Mouse (Mus musculus) lung, postnatal 36 days (tissue): ENCODE measurements at regions not wholly inside any gene's neighbourhood (a gene's known extent, or its start where the extent isn't known, plus 50 kb on each side); places are given as distances from the start of the nearest gene placed in this dataset.
"Not testable (repeated sequence)": the region's sequence is repeated elsewhere in the genome, so short reads cannot be mapped to it uniquely, and the experiment has no call there.

Source experiments
- DNase-seq: peaks from one replicate; pipeline ENCODE4 v3.0.0; 2022; ENCODE audit warnings: mixed read lengths

DNA sequence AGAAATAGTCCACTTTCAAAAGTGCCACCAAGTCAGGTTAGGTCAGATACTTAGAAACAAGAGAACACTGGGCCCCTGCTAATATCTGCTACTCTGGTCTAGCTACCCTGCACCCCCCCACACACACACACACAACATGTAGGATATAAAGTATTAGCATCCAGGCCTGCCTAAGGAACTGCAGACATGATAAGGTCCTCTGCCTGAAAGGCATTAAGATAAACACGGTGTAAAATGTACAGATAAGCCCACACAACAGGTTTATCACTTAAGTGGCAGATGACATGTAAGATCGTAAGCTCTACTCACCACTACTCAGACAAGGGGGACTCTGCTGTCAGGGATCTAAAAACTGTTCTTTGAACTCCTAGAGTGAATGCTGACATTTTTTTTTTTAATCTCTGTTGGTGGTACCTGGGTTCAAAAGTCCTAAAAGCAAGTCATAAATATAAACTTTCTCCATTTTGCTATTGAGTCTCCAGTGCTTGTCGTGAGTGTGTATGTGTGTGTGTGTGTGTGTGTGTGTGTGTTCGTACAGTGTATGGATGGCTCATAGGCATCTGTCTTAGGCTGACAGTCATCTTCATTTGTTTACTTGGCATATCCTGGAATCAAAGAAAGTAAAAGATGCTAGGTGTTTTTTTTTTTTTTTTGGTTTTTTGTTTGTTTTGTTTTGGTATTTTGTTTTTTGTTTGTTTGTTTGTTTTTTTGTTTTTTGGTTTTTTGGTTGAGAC, 52.2 kb downstream of the Gm9817 start:
- DNase-seq: no peak

GRCm38 (mm10) chr13:45140616-45141015, 62.1 kb downstream of the Gm9817 start:
- DNase-seq: no peak

GRCm38 (mm10) chr13:45145129-45145528, 66.6 kb downstream of the Gm9817 start:
- no peak for DNase-seq

DNA sequence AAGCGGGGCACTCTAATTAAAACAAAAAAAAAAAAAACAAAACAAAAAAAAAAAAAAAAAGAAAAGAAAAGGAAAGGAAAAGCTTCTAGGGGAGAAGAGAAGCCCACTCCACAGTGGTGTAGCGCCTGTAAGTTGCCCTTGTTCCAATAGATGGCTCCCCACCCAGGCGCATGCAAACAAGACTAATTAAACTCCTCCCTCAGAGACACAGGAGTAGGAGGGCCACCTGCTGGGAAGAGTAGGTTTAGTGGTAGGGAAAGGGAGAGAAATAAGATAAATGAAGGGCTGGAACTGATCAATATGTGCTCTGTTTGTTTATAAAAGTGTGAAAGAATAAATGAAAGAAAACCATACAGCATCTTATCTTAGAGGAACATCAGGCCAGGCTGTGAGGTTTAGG, 77.7 kb downstream of the Gm9817 start:
- peak; percentile 29 for DNase-seq

GRCm38 (mm10) chr13:45156982-45157381, 78.5 kb downstream of the Gm9817 start:
- DNase-seq: no peak

DNA sequence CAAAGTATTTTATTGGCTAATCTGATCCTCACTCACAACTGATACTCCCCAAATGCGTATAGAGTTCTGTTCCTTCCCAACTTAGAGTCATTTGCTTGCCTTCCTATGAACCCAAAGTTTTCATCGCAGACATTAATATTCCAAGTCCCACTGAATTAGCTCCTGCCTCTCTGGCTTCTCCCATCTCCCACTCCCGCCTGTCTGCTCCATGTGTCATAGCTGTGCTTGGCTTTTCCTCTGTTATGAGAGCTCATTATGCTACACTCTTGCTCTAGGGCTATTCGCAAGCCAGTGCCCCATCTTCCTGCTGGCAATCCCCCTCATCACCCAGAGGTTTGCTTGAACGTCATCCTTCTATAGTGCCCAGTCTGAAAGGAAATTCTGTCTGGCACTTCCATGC, 81.8 kb downstream of the Gm9817 start:
- DNase-seq: no peak

- no peak for DNase-seq
Observed at GRCm38 (mm10) chr13:45164001-45164778, 85.7 kb downstream of the Gm9817 start.

DNA sequence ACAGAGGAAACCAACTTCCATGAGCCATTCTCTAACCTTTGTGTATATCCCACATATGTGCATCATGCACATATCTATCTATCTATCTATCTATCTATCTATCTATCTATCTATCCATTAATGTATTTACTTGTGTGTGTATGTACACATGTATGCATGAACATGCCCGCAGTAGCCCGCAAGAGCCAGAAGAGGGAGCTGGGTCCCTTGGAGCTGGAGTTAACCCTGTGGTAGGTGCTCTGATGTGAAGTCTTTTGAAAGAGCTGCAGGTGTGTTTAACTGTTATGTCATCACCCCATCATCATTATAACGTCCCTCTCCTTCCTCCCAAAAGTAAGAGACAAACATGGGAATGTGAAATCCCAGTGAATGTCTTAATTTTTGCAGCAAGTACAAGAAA, 86.7 kb downstream of the Gm9817 start:
- peak; percentile 21 for DNase-seq

- DNase-seq: peak; percentile 57
Observed at GRCm38 (mm10) chr13:45169716-45170115, 91.2 kb downstream of the Gm9817 start.

DNA sequence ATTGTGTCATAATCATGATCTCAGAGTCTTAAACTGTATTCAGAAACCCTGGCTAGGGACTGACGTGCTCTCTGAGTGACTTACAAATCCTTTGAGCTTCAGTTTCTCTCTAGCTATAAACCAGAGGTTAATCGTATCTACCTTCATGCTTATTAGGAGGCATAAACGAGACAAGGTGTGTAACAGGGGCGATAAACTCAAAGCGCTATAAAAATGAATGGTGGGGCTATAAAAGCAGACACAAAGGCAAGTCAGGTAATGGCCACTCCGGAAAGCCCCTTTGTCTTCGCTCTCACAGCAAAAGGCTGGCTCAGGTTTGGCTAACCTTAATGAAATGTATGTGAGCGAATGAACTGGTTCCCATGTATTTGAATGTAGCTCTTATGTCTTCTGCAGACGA, 94.6 kb downstream of the Gm9817 start:
- no peak for DNase-seq

DNA sequence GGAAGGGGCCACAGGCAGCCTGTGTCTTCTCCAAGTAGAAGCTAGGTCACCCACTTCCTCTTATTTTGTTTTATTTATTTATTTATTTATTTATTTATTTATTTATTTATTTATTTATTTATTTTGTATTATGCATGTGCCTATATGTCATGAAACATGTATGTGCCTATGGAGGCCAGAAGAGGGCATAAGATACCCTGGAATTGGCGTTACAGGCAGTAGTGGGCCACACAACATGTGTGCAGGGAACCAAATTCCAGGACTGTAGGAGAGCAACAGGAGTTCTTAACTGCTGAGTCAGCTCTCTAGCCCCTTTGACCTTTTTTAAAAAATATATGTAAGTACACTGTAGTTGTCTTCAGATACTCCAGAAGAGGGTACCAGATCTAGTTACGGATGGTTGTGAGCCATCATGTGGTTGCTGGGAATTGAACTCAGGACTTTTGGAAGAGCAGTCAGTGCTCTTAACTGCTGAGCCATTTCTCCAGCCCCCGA, 97.3 kb downstream of the Gm9817 start:
- not testable (repeated sequence) for DNase-seq

GRCm38 (mm10) chr13:45181529-45182230, 103.2 kb downstream of the Gm9817 start:
- DNase-seq: no peak

DNA sequence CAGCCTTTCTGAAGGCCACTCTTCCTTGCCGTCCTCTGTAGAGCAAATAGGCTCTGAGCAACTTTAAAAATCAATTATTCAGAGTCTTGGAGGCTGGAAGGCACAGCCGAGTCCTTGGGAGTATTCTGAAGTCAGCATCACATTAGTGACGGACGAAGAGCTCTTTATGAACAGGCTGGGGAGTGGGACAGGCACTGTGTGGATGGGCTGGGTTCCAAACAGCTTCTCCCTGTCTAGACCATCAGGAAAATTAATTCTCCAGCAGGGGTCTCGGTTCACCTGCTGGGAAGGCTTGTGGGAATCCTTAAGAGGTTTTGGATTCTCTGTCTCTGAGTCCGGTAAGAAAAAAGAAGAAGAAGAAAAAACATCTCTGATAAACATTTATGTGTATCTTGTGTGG, 110.9 kb downstream of the Gm9817 start:
- DNase-seq: no peak

DNA sequence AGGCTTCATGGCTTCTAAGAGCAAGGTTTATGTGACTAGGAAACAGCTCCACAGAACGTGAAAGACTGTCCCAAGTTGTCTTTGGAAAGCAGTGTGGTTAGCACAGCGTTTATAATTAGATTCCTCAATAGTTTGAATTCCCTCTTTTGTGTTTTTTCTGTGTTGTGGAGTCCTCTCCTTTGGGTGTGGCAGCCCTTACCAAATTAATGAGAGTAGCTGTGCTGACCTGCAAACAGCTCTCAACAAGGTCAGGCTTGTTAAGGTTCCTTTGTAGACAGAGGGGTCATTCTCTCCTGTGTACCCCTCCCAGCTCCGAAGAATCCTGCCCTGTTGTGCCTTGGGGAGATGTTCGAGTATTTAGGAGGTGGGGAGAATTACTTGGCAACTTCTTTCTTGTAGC, 111.7 kb downstream of the Gm9817 start:
- no peak for DNase-seq

- DNase-seq: no peak
Observed at GRCm38 (mm10) chr13:45192079-45192478, 113.6 kb downstream of the Gm9817 start.

DNA sequence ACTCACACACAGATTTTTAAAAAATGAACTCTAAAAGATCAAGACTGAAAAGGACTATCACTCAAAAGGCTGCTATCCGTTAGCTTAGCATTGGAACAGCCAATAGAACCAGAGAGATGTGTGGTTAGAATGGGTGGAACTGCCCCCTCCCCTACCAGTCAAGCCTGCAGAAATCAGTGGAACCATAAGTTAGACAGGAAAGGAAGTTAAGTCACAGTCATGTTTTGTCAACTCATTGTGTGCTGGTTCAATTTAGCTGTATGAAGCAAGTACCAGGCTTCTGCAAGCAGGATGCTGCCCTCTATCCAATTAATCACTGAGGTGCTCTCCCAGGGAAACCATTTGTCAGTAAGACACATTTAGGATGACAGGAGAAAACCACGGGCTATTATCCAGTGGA, 117.1 kb downstream of the Gm9817 start:
- DNase-seq: no peak

GRCm38 (mm10) chr13:45196363-45196762, 117.9 kb downstream of the Gm9817 start:
- no peak for DNase-seq

- DNase-seq: peak; percentile 52
Observed at GRCm38 (mm10) chr13:45200511-45201120, 122.1 kb downstream of the Gm9817 start.

- peak; percentile 25 for DNase-seq
Observed at GRCm38 (mm10) chr13:45204856-45205255, 126.4 kb downstream of the Gm9817 start.

- DNase-seq: no peak
Observed at GRCm38 (mm10) chr13:45208540-45209197, 130.2 kb downstream of the Gm9817 start.

GRCm38 (mm10) chr13:45211241-45211640, 132.7 kb downstream of the Gm9817 start:
- DNase-seq: no peak

DNA sequence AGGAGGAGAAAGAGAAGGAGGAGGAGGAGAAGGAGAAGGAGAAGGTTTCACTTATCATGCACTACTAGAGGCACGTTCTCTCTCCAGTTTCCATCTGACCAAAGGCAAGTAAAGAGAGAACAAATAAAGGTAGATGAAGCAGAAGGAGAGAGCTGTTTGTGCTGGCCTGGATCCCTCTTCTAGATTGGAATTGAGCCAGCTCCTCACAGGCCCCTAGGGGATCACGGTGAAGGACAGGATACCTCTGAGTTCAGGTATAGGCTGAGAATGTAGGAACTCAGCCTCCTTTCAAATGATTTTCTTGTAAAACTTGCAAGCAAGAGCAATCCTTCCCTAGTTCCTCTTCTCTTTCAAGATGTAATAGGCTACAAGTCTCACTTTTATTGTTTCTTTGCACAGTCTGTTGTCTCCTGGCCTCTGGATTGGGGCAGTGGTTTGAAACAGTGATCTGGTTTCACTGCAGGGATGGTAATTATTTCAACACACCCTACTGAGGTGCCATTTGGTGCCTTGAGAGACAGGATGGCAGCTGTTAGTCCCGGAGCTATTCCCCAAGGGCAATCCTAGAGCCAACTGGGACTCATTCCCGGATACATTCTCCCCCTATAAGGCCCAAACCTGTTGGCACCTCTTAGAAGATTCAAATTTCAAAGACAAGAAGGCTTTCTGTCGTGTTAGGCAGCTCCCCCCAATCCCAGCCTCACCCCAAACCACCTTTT, 134.8 kb downstream of the Gm9817 start:
- no peak for DNase-seq
